Mouse (Mus musculus): Measurements from ENCODE around the gene Lasp1. TPM values are rescaled to one million over a fixed set of nuclear protein-coding genes. Genes with fewer than 3 reads are reported as not detected.
"Not testable (repeated sequence)": the region's sequence is repeated elsewhere in the genome, so short reads cannot be mapped to it uniquely, and the experiment has no call there.

Gene Lasp1
- total RNA-seq, 2 experiments from 2014 or later: 174 to 191 TPM

- DNase-seq (ENCODE audit: extremely low spot score in 1 of 2, low spot score in 2 of 2): no peak
- no peak overlapping the region for H3K4me3 ChIP-seq
- intact Hi-C loops (cut with DNase I): no loop called here
- no peak overlapping the region for H3K27ac ChIP-seq
- TF ChIP-seq CTCF (IDR thresholded peaks at IDR 0.05): peak; percentile 51
These were observed 21.7 kb upstream of the Lasp1 start for GRCm38 (mm10) chr11:97777129-97777529.

GRCm38 (mm10) chr11:97778918-97779317 is 19.9 kb upstream of the Lasp1 start:
- intact Hi-C loops (cut with DNase I): no loop called here
- TF ChIP-seq CTCF (IDR thresholded peaks at IDR 0.05): no peak
- H3K4me3 ChIP-seq: no peak overlapping the region
- DNase-seq (ENCODE audit: extremely low spot score in 1 of 2, low spot score in 2 of 2): no peak
- H3K27ac ChIP-seq: no peak overlapping the region

- intact Hi-C loops (cut with DNase I): no loop called here
- no peak for DNase-seq (ENCODE audit: extremely low spot score in 1 of 2, low spot score in 2 of 2)
- H3K27ac ChIP-seq: no peak overlapping the region
- TF ChIP-seq CTCF (IDR thresholded peaks at IDR 0.05): no peak
- no peak overlapping the region for H3K4me3 ChIP-seq
These were observed 18.7 kb upstream of the Lasp1 start for GRCm38 (mm10) chr11:97779968-97780701.

GRCm38 (mm10) chr11:97781478-97781831 is 17.3 kb upstream of the Lasp1 start:
- peak overlapping the region; percentile 71 for H3K4me3 ChIP-seq
- TF ChIP-seq CTCF (IDR thresholded peaks at IDR 0.05): no peak
- DNase-seq (ENCODE audit: extremely low spot score in 1 of 2, low spot score in 2 of 2): no peak
- peak overlapping the region; percentile 95 for H3K27ac ChIP-seq
- intact Hi-C loops (cut with DNase I): no loop called here

- peak within 1 kb of the TSS; percentile 95 for H3K27ac ChIP-seq
- intact Hi-C loops (cut with DNase I): loop anchor here (1.0 kb wide), 1 partner anchor 16 kb away; the partner anchor contains the start of gene Cwc25
- H3K4me3 ChIP-seq: peak within 1 kb of the TSS; percentile 71
- peak; percentile 100 for DNase-seq (ENCODE audit: extremely low spot score in 1 of 2, low spot score in 2 of 2)
- TF ChIP-seq CTCF (IDR thresholded peaks at IDR 0.05): no peak
These were observed 16.8 kb upstream of the Lasp1 start, which contains the start of gene Rpl23 for GRCm38 (mm10) chr11:97781832-97782563. Rpl23 (minus strand) TSS chr11:97782437.

- no peak for DNase-seq (ENCODE audit: extremely low spot score in 1 of 2, low spot score in 2 of 2)
These were observed 16.3 kb upstream of the Lasp1 start for GRCm38 (mm10) chr11:97782564-97782895.

GRCm38 (mm10) chr11:97787961-97788360 is 10.8 kb upstream of the Lasp1 start:
- H3K27ac ChIP-seq: no peak overlapping the region
- TF ChIP-seq CTCF (IDR thresholded peaks at IDR 0.05): no peak
- intact Hi-C loops (cut with DNase I): no loop called here
- no peak overlapping the region for H3K4me3 ChIP-seq
- no peak for DNase-seq (ENCODE audit: extremely low spot score in 1 of 2, low spot score in 2 of 2)

More at GRCm38 (mm10) chr11:97782564-97782895, 16.3 kb upstream of the Lasp1 start:
- peak overlapping the region; percentile 71 for H3K4me3 ChIP-seq
- TF ChIP-seq CTCF (IDR thresholded peaks at IDR 0.05): no peak
- intact Hi-C loops (cut with DNase I): loop anchor here (1.0 kb wide), 1 partner anchor 16 kb away; the partner anchor contains the start of gene Cwc25
- peak overlapping the region; percentile 95 for H3K27ac ChIP-seq

GRCm38 (mm10) chr11:97789727-97790126 is 9.1 kb upstream of the Lasp1 start:
- intact Hi-C loops (cut with DNase I): no loop called here
- no peak for TF ChIP-seq CTCF (IDR thresholded peaks at IDR 0.05)
- no peak overlapping the region for H3K4me3 ChIP-seq
- H3K27ac ChIP-seq: no peak overlapping the region
- DNase-seq (ENCODE audit: extremely low spot score in 1 of 2, low spot score in 2 of 2): no peak

GRCm38 (mm10) chr11:97790778-97791438 is 7.9 kb upstream of the Lasp1 start:
- H3K27ac ChIP-seq; H3K4me3 ChIP-seq; DNase-seq (ENCODE audit: extremely low spot score in 1 of 2, low spot score in 2 of 2); intact Hi-C loops (cut with DNase I): not testable (repeated sequence)

- no peak for DNase-seq (ENCODE audit: extremely low spot score in 1 of 2, low spot score in 2 of 2)
- peak; percentile 76 for TF ChIP-seq CTCF (IDR thresholded peaks at IDR 0.05)
- Histone ChIP-seq H3K4me3 (no peak overlapping the region), H3K27ac (no peak overlapping the region)
- intact Hi-C loops (cut with DNase I): loop anchor here (1.0 kb wide), 1 partner anchor 90 kb away; no protein-coding TSS in a partner anchor
These were observed 5.6 kb upstream of the Lasp1 start for GRCm38 (mm10) chr11:97793165-97793564.

GRCm38 (mm10) chr11:97796910-97797309 is 1.9 kb upstream of the Lasp1 start:
- Histone ChIP-seq H3K27ac (no peak overlapping the region), H3K4me3 (peak overlapping the region; percentile 5; the same call in 1 of the 2 replicates)
- peak; percentile 46 for TF ChIP-seq CTCF (IDR thresholded peaks at IDR 0.05)
- intact Hi-C loops (cut with DNase I): no loop called here
- DNase-seq (ENCODE audit: extremely low spot score in 1 of 2, low spot score in 2 of 2): peak; percentile 81 to 82

Measured in left cerebral cortex, adult 2 months (tissue).